Mouse (Mus musculus): Measurements from ENCODE around the gene Igsf8.

GRCm38 (mm10) chr1:172305153-172305552, 43.7 kb downstream of the Igsf8 start:
- TF ChIP-seq CTCF (IDR thresholded peaks at IDR 0.05; ENCODE audit: extremely low read depth, insufficient read length, insufficient replicate concordance, low read depth, low read length) (no peak), POLR2A (IDR thresholded peaks at IDR 0.05; ENCODE audit: low read depth, low read length) (no peak)
